Mouse (Mus musculus): ENCODE results near the gene Lcat.

DNA sequence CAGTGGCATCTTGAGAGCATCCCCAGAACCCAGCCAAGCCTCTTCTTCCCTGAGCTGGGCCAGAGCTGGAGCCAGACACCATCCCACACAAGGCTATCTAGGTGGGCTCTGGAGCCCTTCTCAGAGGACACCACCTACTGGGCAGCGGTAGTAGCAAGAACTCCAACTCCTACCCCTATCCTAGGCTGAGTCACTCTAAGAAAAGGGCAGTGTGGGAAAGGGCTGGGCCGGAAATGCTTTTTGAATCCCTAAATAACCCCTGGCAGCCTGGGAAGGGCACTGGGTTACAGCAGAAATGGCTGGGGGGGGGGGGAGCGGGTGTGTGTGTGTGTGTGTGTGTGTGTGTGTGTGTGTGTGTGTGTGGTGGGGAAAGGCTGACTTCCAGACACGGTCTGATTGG is 14.6 kb upstream of the Lcat start:
- peak; percentile 67 for TF ChIP-seq CTCF (IDR thresholded peaks at IDR 0.05)
- 0 out of 2 replicates have a peak, but pooled peaks have one; percentile 58 for TF ChIP-seq EP300 (IDR thresholded peaks at IDR 0.05; ENCODE audit: insufficient read depth, low read depth, low read length)
- no peak for TF ChIP-seq POLR2A (IDR thresholded peaks at IDR 0.05; ENCODE audit: insufficient read depth, low read depth, low read length)
